Mouse (Mus musculus) ES-Bruce4 (cell line): ENCODE results near the gene Cnst.

Experiments used
- CTCF ChIP-seq: IDR thresholded peaks from one replicate; pipeline ENCODE4 v1.8.1; 2011; ENCODE audit warnings: low read depth, low read length
- EP300 ChIP-seq: IDR thresholded peaks from 2 replicates; pipeline ENCODE4 v1.6.1; 2011; ENCODE audit warnings: low read depth, low read length; ENCODE audit not compliant: insufficient read depth
- POLR2A ChIP-seq: IDR thresholded peaks from one replicate; pipeline ENCODE4 v1.8.1; 2011; ENCODE audit warnings: low read length; ENCODE audit not compliant: insufficient read depth

DNA sequence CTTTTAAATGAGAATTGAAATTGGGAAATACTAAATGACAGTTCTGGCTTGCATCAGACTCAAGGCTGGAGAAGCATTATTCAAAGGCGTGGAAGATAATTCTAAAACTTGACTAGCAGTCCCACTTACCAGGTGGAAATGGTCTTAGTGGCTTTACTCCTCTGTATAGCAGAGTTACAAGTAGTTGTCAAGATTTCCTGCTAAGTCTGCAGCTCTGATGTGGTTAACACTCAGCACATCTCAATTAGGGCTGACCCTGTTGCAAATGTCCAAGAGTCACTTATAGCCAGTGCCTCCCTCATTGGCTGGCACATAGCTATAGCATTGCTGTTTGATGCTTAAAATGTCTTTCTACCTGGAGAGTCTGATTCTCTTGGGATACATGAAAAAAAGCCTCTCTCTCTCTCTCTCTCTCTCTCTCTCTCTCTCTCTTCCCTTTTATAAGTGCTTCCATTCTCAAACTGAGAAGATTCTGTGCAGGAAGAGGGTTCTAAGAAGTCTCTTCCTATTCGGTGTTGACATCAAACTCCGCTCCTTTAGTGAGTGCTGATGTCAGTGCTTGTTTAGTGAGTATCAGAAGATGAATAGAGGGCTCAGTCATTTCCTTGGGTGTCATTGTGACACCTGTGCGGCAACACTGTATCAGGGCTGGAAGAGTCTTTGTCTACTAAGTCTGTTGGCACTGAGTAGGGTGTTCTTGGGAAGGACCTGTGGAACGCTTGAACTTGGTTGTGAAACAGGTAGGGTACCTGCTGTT is 3.0 kb downstream of the Cnst start:
- TF ChIP-seq CTCF (no peak), EP300 (no peak), POLR2A (no peak)
